Mouse (Mus musculus) liver, postnatal 0 days (tissue): Measurements from ENCODE around the gene Tmem63a. TPM values are rescaled to one million over a fixed set of nuclear protein-coding genes. Genes with fewer than 3 reads are reported as not detected.
"Not testable (repeated sequence)": the region's sequence is repeated elsewhere in the genome, so short reads cannot be mapped to it uniquely, and the experiment has no call there.

Experiments used
- ATAC-seq: fragments of 200-750 bp; cut with Nextera tagmentation; 2 replicates; pipeline ENCODE4 v1.8.0; 2017; ENCODE audit warnings: mild to moderate bottlenecking, moderate library complexity
- DNase-seq: peaks from one replicate; pipeline ENCODE4 v3.0.0-alpha.2; 2016
- H3K27ac ChIP-seq: fragments of 300-500 bp; sonication (generic); 2 replicates; pipeline ENCODE4 v1.5.1; 2014; ENCODE audit warnings: antibody characterized with exemption, moderate library complexity, mild to moderate bottlenecking, low read depth
- H3K27me3 ChIP-seq: fragments of 300-500 bp; sonication (generic); 2 replicates; pipeline ENCODE4 v1.6.1; 2014; ENCODE audit warnings: low read length, control low read depth, mixed read lengths; ENCODE audit not compliant: insufficient read depth
- H3K36me3 ChIP-seq: fragments of 300-500 bp; sonication (generic); replicated peaks from 2 replicates; pipeline ENCODE4 v1.6.1; 2014; ENCODE audit warnings: mild to moderate bottlenecking, control low read depth, low read length, moderate library complexity, mixed read lengths; ENCODE audit not compliant: insufficient read depth
- H3K4me1 ChIP-seq: fragments of 300-500 bp; sonication (generic); 2 replicates; pipeline ENCODE4 v1.6.1; 2014; ENCODE audit warnings: antibody characterized with exemption, mild to moderate bottlenecking, control low read depth; ENCODE audit not compliant: insufficient read depth
- H3K4me2 ChIP-seq: fragments of 300-500 bp; sonication (generic); 2 replicates; pipeline ENCODE4 v1.6.1; 2014; ENCODE audit warnings: low read depth, mild to moderate bottlenecking, low read length, moderate library complexity, mixed read lengths
- H3K4me3 ChIP-seq: fragments of 300-500 bp; sonication (generic); 2 replicates; pipeline ENCODE4 v1.5.1; 2014; ENCODE audit warnings: low read depth, low read length
- H3K9ac ChIP-seq: fragments of 300-500 bp; sonication (generic); replicated peaks from 2 replicates; pipeline ENCODE4 v1.6.1; 2014; ENCODE audit warnings: mild to moderate bottlenecking, moderate library complexity
- H3K9me3 ChIP-seq: fragments of 300-500 bp; sonication (generic); 2 replicates; pipeline ENCODE4 v1.6.1; 2016; ENCODE audit warnings: mild to moderate bottlenecking, control low read depth, low read length, mixed read lengths
- CTCF ChIP-seq: sonication (generic); IDR thresholded peaks from 2 replicates; pipeline ENCODE4 v1.5.1; 2016; ENCODE audit warnings: antibody characterized with exemption, low read depth
- EP300 ChIP-seq: IDR thresholded peaks from 2 replicates; pipeline ENCODE4 v1.6.1; 2016; ENCODE audit warnings: antibody characterized with exemption, low read depth, mild to moderate bottlenecking
- WGBS: fragments of 180-500 bp; shearing (Covaris S2); extraction: QIAGEN DNeasy Blood & Tissue Kit; methylation state at CpG from one replicate; pipeline ENCODE4 v1.1.7; 2014; ENCODE audit not compliant: insufficient replicate concordance; 5-methylcytosine and 5-hydroxymethylcytosine counted together
- polyA plus RNA-seq: library from polyadenylated mRNA; unstranded; fragments of >200 nt; fragmentation: Nextera tagmentation; extraction: Ambion mirVana; gene quantifications from 2 replicates; pipeline ENCODE4 v1.2.1, GENCODE M21; 2015

Tmem63a gene
- polyA plus RNA-seq, 1 experiment from 2014 or later, result 7.4 TPM

DNA sequence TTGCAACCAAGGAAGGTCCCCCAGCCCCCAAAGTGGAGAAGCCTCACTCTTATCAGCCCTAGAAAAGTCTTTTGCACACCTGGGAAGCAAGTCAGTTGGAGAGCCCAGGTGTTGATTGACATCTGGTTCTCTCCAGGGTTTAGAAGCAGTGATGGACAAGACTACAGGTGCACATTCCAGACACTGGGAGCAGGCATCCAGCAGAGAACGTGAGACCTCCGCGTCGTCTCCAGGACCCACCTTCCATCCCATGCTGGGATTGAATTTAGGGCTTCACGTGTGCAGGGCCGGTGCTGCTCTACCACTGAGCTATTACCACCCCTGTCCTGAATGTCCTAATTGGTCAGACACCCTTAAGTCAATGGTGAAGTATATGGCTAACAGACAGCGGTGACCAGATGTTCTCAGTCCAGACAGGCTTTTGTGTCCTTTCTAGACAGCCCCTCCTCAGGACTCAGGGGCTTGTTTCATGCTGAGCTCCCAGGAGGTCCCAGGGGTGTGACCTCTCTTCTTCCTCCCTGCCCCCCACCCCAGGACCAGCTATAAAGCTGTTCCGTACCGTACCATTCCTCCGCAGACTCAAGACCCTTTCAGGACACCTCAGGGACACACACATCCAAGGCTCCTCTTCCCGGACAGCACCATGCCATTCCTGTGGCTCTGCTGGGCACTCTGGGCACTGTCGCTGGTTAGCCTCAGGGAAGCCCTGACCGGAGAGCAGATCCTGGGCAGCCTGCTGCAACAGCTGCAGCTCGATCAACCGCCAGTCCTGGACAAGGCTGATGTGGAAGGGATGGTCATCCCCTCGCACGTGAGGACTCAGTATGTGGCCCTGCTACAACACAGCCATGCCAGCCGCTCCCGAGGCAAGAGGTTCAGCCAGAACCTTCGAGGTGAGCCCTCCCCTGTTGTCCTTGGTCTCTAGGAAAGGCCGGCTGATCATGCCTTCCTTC lies 7.4 kb upstream of the Tmem63a start, which contains the start of gene Lefty1:
Gene Lefty1, plus strand, starts transcription at position 556 of the 953 bp plus-strand sequence.
- Histone ChIP-seq H3K9ac (no peak within 1 kb of the TSS), H3K4me3 (no peak within 1 kb of the TSS)

GRCm38 (mm10) chr1:180936610-180937398 lies 5.3 kb upstream of the Tmem63a start:
- Histone ChIP-seq H3K9ac (peak overlapping the region; percentile 54), H3K4me2 (peak overlapping the region; percentile 71), H3K27ac (peak overlapping the region; percentile 51; the same call in 1 of the 2 replicates), H3K4me1 (peaks cover 28% of the 10 kb centered on the region), H3K4me3 (peak overlapping the region; percentile 39), H3K27me3 (peaks cover 18% of the 10 kb centered on the region)
- H3K9me3 ChIP-seq, H3K36me3 ChIP-seq: not testable (repeated sequence)
- DNase-seq (peak; percentile 72), ATAC-seq (peak; percentile 95)
- 4% methylated on average over 31 of the region's 41 CpGs for WGBS

More for the DNA sequence above, 7.4 kb upstream of the Tmem63a start, which contains the start of gene Lefty1:
- Histone ChIP-seq H3K27me3 (peaks cover 18% of the 10 kb centered on the region), H3K9me3 (no peaks in the 10 kb centered on the region), H3K4me1 (peaks cover 17% of the 10 kb centered on the region), H3K36me3 (no peaks in the 10 kb centered on the region), H3K4me2 (peak within 1 kb of the TSS; percentile 71; the same call in 1 of the 2 replicates), H3K27ac (no peak within 1 kb of the TSS)
- WGBS, result 44% methylated on average over 21 of the region's 21 CpGs
- TF ChIP-seq CTCF (no peak), EP300 (no peak)
- no peak for ATAC-seq
- no peak for DNase-seq

GRCm38 (mm10) chr1:180937631-180938030 lies 4.5 kb upstream of the Tmem63a start:
- not testable (repeated sequence) for ATAC-seq, H3K9ac ChIP-seq, H3K27ac ChIP-seq, H3K36me3 ChIP-seq, H3K9me3 ChIP-seq, DNase-seq, H3K4me3 ChIP-seq
- Histone ChIP-seq H3K4me1 (peaks cover 31% of the 10 kb centered on the region), H3K27me3 (peaks cover 18% of the 10 kb centered on the region), H3K4me2 (peak overlapping the region; percentile 71; the same call in 1 of the 2 replicates)
- 73% methylated on average over 13 of the region's 13 CpGs for WGBS
- peak; percentile 8; the same call in 1 of the 2 replicates for TF ChIP-seq CTCF

DNA sequence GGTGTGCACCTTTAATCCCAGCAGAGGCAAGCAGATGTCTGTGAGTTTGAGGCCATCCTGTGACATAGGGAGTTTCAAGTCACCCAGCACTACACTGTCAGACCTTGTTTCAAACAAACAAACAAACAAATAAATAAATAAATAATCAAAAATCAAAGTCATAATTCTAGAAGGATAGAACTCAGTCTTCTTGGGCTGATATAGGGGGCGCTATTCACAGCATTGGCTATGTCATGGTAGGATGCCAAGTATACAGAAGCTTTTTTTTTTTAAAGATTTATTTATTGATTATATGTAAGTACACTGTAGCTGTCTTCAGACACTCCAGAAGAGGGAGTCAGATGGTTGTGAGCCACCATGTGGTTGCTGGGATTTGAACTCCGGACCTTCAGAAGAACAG lies 3.4 kb upstream of the Tmem63a start:
- H3K36me3 ChIP-seq, H3K27ac ChIP-seq, H3K9ac ChIP-seq, H3K4me3 ChIP-seq, DNase-seq, H3K4me2 ChIP-seq, ATAC-seq, H3K9me3 ChIP-seq: not testable (repeated sequence)
- peaks cover 18% of the 10 kb centered on the region for H3K27me3 ChIP-seq
- 85% methylated on average over 2 of the region's 2 CpGs for WGBS
- peak; percentile 38 for TF ChIP-seq CTCF
- peaks cover 39% of the 10 kb centered on the region for H3K4me1 ChIP-seq

DNA sequence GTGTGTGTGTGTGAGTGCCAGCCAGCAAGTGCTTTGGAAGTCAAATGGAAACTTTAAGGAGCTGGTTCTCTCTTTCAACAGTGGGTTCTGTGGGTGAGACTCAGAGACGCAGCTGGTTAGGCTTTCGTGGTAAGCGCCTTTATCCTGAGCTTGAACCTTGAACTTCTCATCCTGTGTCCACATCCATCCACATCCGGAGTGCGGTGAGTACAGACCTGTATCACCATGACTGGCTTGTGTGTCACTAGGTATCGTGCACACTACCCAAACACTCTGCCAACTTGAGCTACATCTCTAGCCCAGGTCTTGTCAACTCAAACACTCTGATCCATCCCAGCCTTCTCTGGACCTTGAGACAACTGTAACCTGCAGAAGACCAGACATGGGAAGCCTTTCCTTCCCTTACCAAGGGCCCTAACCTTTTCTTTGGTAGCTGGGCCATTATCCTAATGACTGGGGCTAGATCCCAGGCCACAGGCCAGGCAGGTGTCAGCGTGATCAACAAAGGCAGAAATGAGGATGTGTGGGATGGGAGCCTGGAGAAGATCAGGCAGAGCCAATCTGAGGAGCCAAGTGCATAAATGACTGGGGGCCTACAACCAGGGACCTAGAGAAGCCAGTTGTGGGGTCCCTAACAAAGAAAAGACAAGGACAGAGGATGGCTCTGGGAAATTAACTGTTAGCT lies 1.2 kb upstream of the Tmem63a start:
- H3K9me3 ChIP-seq, result no peaks in the 10 kb centered on the region
- H3K27me3 ChIP-seq, result no peaks in the 10 kb centered on the region
- TF ChIP-seq CTCF (no peak), EP300 (no peak)
- peak overlapping the region; percentile 86; the same call in 1 of the 2 replicates for H3K4me2 ChIP-seq
- H3K4me1 ChIP-seq, result peaks cover 54% of the 10 kb centered on the region
- DNase-seq (no peak), ATAC-seq (no peak)
- H3K4me3 ChIP-seq, result peak overlapping the region; percentile 80; the same call in 1 of the 2 replicates
- peak overlapping the region; percentile 91; the same call in 1 of the 2 replicates for H3K9ac ChIP-seq
- H3K27ac ChIP-seq, result 0 out of 2 replicates have a peak overlapping the region, but pooled peaks have one; percentile 93
- H3K36me3 ChIP-seq, result no peaks in the 10 kb centered on the region
- 65% methylated on average over 7 of the region's 7 CpGs for WGBS
